Mouse (Mus musculus) mouse embryonic stem cell (cell line): ENCODE results near the gene Podxl2.

Source experiments
- in situ Hi-C, 2 experiments: fragments of 300-500 bp; cut with MboI; formaldehyde crosslinking; loops; 1 replicate in 1 of 2; 3 replicates in 1 of 2; pipeline ENCODE4 v1.14.3; 2019 to 2020; ENCODE audit warnings: low sequenced_read_pairs in 2 of 2, low pct_unique_long_range_greater_than_20kb in 1 of 2, mixed read lengths in 1 of 2; ENCODE audit not compliant: unreplicated experiment in 1 of 2

The Podxl2 gene

GRCm38 (mm10) chr6:88812886-88813285 is 62.0 kb downstream of the Podxl2 start:
- in situ Hi-C loops = no loop called here

- in situ Hi-C loops = no loop called here
Measured at GRCm38 (mm10) chr6:88811880-88812400, 62.9 kb downstream of the Podxl2 start.

DNA sequence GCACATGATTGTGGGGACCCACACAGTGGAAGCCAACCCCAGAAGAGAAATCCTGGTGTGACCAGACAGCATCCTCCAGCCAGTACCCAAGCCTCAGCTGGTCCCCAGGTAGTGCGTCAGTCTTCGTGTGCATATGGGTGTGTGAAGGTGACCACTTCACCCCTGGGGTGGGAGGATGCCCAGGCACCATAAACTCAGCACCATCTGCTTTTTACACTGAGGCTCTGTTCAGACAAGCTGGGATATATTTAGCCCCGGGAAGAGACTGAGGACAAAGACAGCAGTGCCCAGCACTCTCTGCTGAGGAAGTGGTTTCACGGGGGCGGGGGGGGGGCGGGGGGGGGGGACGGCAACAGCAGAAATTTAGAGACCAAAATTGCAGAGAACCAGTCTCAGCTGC is 63.4 kb downstream of the Podxl2 start:
- in situ Hi-C loops = no loop called here

GRCm38 (mm10) chr6:88810291-88810690 is 64.6 kb downstream of the Podxl2 start:
- in situ Hi-C loops = no loop called here

GRCm38 (mm10) chr6:88809091-88810037 is 65.5 kb downstream of the Podxl2 start:
- in situ Hi-C loops = no loop called here

- in situ Hi-C loops = no loop called here
Measured at GRCm38 (mm10) chr6:88804966-88805577, 69.8 kb downstream of the Podxl2 start.

DNA sequence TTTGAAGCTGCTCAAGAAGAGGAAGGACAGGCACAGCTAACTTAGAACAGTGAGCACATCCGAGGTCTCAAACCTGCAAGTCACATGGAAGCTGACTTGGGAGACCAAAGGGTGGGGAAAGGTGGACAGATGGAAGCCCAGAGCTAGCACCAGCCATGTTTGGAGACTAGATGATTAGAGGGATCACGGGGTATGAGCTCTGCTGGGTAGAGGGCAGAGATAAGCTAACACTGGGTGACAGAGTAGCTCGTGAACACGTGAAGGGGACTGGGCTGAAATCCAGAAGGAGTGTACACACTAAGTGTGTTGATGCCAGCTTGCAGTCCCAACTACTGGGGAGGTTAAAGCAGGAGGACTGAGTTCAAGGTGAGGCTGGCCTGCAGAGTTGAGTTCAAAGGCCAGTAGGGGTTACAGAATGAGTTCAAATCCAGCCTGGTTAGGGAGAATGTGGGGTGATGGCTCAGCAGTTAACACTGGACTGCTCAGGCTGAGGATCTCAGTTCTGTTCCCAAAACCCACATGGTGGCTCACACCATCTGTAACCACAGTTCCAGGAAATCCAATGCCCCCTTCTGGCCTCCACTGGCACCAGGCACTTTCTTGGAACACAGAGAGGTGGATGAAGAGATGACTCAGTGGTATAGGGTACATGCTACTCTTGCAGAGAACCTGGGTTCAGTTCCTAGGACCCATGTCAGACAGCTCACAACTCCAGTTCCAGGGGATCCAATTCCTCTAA is 70.7 kb downstream of the Podxl2 start:
- in situ Hi-C loops = no loop called here

DNA sequence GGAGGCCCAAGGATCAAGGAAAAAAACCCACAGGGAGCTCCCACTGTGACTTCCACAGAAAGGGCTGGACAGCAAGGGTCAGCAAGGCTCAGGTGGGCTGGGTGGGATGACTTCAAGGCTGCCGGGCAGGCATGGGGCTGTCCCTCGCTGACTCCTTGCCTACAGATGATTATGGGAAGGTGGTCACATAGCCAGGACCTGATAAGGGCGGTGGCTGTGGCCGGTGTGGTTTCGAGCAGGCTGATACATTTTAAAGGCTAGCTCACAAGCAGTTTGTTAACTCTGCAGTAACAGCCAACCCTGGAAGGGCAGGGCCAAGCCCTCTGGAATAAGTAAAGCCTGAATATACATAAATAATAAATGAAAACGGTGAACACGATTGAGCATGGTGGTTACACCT is 71.8 kb downstream of the Podxl2 start:
- in situ Hi-C loops = no loop called here

- in situ Hi-C loops = no loop called here
Measured at GRCm38 (mm10) chr6:88800735-88801134, 74.1 kb downstream of the Podxl2 start.

GRCm38 (mm10) chr6:88800191-88800590 is 74.7 kb downstream of the Podxl2 start:
- in situ Hi-C loops = no loop called here

DNA sequence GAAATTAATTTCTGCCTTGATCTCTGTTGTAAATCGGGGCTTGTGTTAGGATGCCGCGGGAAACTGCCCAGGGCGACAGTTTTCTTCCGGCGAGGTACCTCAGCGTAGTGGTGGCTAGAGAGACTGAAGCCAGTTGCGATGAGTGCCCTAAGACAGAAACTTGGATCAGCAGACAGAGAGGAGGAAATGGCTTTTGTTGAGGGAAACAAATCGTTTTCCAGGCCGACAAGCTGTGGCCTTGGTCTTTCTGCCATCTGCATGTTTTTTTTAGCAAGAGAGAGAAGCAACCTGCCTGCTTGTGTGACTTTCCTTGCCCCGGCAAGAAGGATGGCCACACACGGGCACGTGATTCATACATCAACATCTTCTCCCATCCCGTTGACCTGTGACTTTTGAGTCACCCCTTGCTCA is 80.3 kb downstream of the Podxl2 start:
- in situ Hi-C loops = no loop called here

GRCm38 (mm10) chr6:88793872-88794271 is 81.0 kb downstream of the Podxl2 start:
- in situ Hi-C loops = no loop called here

- in situ Hi-C loops = no loop called here
Measured at GRCm38 (mm10) chr6:88793243-88793642, 81.6 kb downstream of the Podxl2 start.
